ENCODE assay signal across 8 mouse cellular contexts in genomic region chr13:31877061-31877460, GRCm38 (mm10).
DNase-seq lines count a peak whose midpoint lies in the region; ATAC-seq lines count a peak whose summit lies in the region.

No protein-coding gene starts in this region.

- no peaks in the 10 kb centered on the region for H3K9me3 ChIP-seq in limb, embryonic 13.5 days

- peak; percentile 81 for ATAC-seq in limb, embryonic 13.5 days (ENCODE audit: low FRiP score, low read depth)
- no peak for ATAC-seq in activated CD4-positive, CD25-positive, alpha-beta regulatory T cell, adult 4 months

- intact Hi-C loops in heart, postnatal 14 days (cut with DNase I) = no loop called here

- H3K4me2 ChIP-seq in limb, embryonic 13.5 days (replicated peaks) = no peak overlapping the region

- H3K4me3 ChIP-seq in limb, embryonic 13.5 days = no peak overlapping the region

- H3K27ac ChIP-seq in limb, embryonic 13.5 days = no peak overlapping the region

- H3K9ac ChIP-seq in limb, embryonic 13.5 days = no peak overlapping the region

- H3K36me3 ChIP-seq in limb, embryonic 13.5 days = no peaks in the 10 kb centered on the region

- H3K27me3 ChIP-seq in limb, embryonic 13.5 days = 0 out of 2 replicates have a peak, but pooled peaks cover 7% of the 10 kb centered on the region

- peak; percentile 91 for DNase-seq in 416B (ENCODE audit: low read depth)
- DNase-seq in embryo, embryonic 10.5 days (ENCODE audit: low spot score) = peak; percentile 53
- peak; percentile 29 to 40 for DNase-seq in heart, postnatal 14 days
- no peak for DNase-seq in right cerebral cortex, adult 2 months (ENCODE audit: low spot score in 2 of 2)
- DNase-seq in right cerebral cortex, postnatal 25 days = no peak
- DNase-seq in right cerebral cortex, postnatal 4 days = no peak

- H3K4me1 ChIP-seq in limb, embryonic 13.5 days = peaks cover 9% of the 10 kb centered on the region

- 33% methylated on average over 4 of the region's 4 CpGs for WGBS in limb, embryonic 13.5 days

Comparison
In these comparisons a context has a peak if more than half of its experiments do, and no peak if none do; other contexts are left out.
1. DNase-seq: peak in 416B (single experiment), embryo, embryonic 10.5 days (single experiment) and heart, postnatal 14 days (2 of 2); none in right cerebral cortex, adult 2 months (0 of 2), right cerebral cortex, postnatal 25 days (single experiment) and right cerebral cortex, postnatal 4 days (single experiment).